9 mouse cellular contexts compared by ENCODE assay signal in genomic region chr14:54685471-54685870, GRCm38 (mm10). TPM values are rescaled to one million over a fixed set of nuclear protein-coding genes. Genes with fewer than 3 reads are reported as not detected.
DNase-seq lines count a peak whose midpoint lies in the region; ATAC-seq lines count a peak whose summit lies in the region.
"Had no signal": no experiment of that assay in that cellular context is flagged by ENCODE, and none has a peak within 500 bp of the region (broad histone marks: within the 10 kb centered on the region; RNA-seq: fewer than 3 reads in every experiment).

No protein-coding gene starts in this region.

- no peak overlapping the region for H3K27ac ChIP-seq in kidney, embryonic 14.5 days (ENCODE audit: low read depth, low read length)
- H3K27ac ChIP-seq in hindbrain, embryonic 16.5 days (ENCODE audit: low read depth, low read length) = no peak overlapping the region
- H3K27ac ChIP-seq in midbrain, embryonic 15.5 days = peak overlapping the region; percentile 94

- peak overlapping the region; percentile 93 for H3K4me3 ChIP-seq in kidney, embryonic 14.5 days (ENCODE audit: low read length)
- H3K4me3 ChIP-seq in hindbrain, embryonic 16.5 days (ENCODE audit: low read length) = peak overlapping the region; percentile 87
- peak overlapping the region; percentile 60 for H3K4me3 ChIP-seq in midbrain, embryonic 15.5 days

- WGBS in kidney, embryonic 14.5 days = 8% methylated on average over 8 of the region's 8 CpGs
- WGBS in hindbrain, embryonic 16.5 days = 15% methylated on average over 8 of the region's 8 CpGs
- 12% methylated on average over 8 of the region's 8 CpGs for WGBS in midbrain, embryonic 15.5 days

- peak overlapping the region; percentile 67 for H3K4me2 ChIP-seq in kidney, embryonic 14.5 days (replicated peaks; ENCODE audit: low read depth, low read length)
- peak overlapping the region; percentile 66 for H3K4me2 ChIP-seq in hindbrain, embryonic 16.5 days (ENCODE audit: low read length)
- peak overlapping the region; percentile 76 for H3K4me2 ChIP-seq in midbrain, embryonic 15.5 days

- H3K36me3 ChIP-seq in kidney, embryonic 14.5 days (ENCODE audit: control insufficient read depth, insufficient read depth, low read length) = peaks cover 34% of the 10 kb centered on the region
- 0 out of 2 replicates have a peak, but pooled peaks cover 4% of the 10 kb centered on the region for H3K36me3 ChIP-seq in hindbrain, embryonic 16.5 days (ENCODE audit: control insufficient read depth, insufficient read depth, low read length)
- H3K36me3 ChIP-seq in midbrain, embryonic 15.5 days (replicated peaks) = peaks cover 14% of the 10 kb centered on the region; the same call in 1 of the 2 replicates

- no peak for DNase-seq in kidney, adult 8-10 months
- DNase-seq in c-Kit-positive CD71-positive TER-119-negative erythroid progenitor cells, embryonic 14.5 days (ENCODE audit: low read depth) = peak; percentile 34
- no peak for DNase-seq in thymus, postnatal 25 days
- DNase-seq in thymus, adult 18-20 months = no peak
- DNase-seq in frontal cortex, postnatal 36 days (ENCODE audit: low spot score in 2 of 2) = no peak
- DNase-seq: kidney, adult 11 months had no signal

- H3K4me1 ChIP-seq in kidney, embryonic 14.5 days (ENCODE audit: control insufficient read depth, insufficient read depth, low read length) = peaks cover 23% of the 10 kb centered on the region; the same call in 1 of the 2 replicates
- peaks cover 27% of the 10 kb centered on the region for H3K4me1 ChIP-seq in hindbrain, embryonic 16.5 days (ENCODE audit: control insufficient read depth, insufficient read depth, low read depth, low read length)
- peaks cover 41% of the 10 kb centered on the region for H3K4me1 ChIP-seq in midbrain, embryonic 15.5 days

- no peaks in the 10 kb centered on the region for H3K27me3 ChIP-seq in kidney, embryonic 14.5 days (ENCODE audit: control insufficient read depth, insufficient read depth, low read length)
- no peaks in the 10 kb centered on the region for H3K27me3 ChIP-seq in hindbrain, embryonic 16.5 days (replicated peaks; ENCODE audit: control insufficient read depth, insufficient read depth, low read length)
- H3K27me3 ChIP-seq in midbrain, embryonic 15.5 days (replicated peaks) = no peaks in the 10 kb centered on the region

- H3K9ac ChIP-seq in kidney, embryonic 14.5 days (ENCODE audit: low read depth, low read length) = peak overlapping the region; percentile 95
- peak overlapping the region; percentile 97 for H3K9ac ChIP-seq in hindbrain, embryonic 16.5 days (ENCODE audit: low read depth, low read length)
- H3K9ac ChIP-seq in midbrain, embryonic 15.5 days = peak overlapping the region; percentile 87

- no peak for ATAC-seq in kidney, embryonic 14.5 days (ENCODE audit: low FRiP score, low TSS enrichment)
- ATAC-seq in hindbrain, embryonic 16.5 days = no peak
- ATAC-seq in midbrain, embryonic 15.5 days (replicated peaks) = no peak

- no peaks in the 10 kb centered on the region for H3K9me3 ChIP-seq in kidney, embryonic 14.5 days (ENCODE audit: control insufficient read depth, low read length)
- H3K9me3 ChIP-seq in hindbrain, embryonic 16.5 days (ENCODE audit: control insufficient read depth, low read length) = no peaks in the 10 kb centered on the region
- H3K9me3 ChIP-seq in midbrain, embryonic 15.5 days = no peaks in the 10 kb centered on the region

RNA-seq across cellular contexts. Expression of gene 1700123O20Rik, which starts 0.5 kb away (rescaled TPM):
- 89.8 and 110 TPM in 2 replicates for polyA plus RNA-seq in kidney, embryonic 14.5 days (2014; fragmentation: Nextera tagmentation; extraction: Ambion mirVana)
- 68.2 and 69.1 TPM in 2 replicates for polyA plus RNA-seq in hindbrain, embryonic 16.5 days (2015; fragmentation: Nextera tagmentation; extraction: Ambion mirVana)
- 65.5 and 65.6 TPM in 2 replicates for polyA plus RNA-seq in midbrain, embryonic 15.5 days (2015; fragmentation: Nextera tagmentation; extraction: Ambion mirVana)

RNA-seq across cellular contexts. Expression of gene Acin1, which starts 1.3 kb away (rescaled TPM):
- 161 and 169 TPM in 2 replicates for polyA plus RNA-seq in kidney, embryonic 14.5 days (2014; fragmentation: Nextera tagmentation; extraction: Ambion mirVana)
- polyA plus RNA-seq in hindbrain, embryonic 16.5 days (2015; fragmentation: Nextera tagmentation; extraction: Ambion mirVana) = 89.5 and 98.2 TPM in 2 replicates
- polyA plus RNA-seq in midbrain, embryonic 15.5 days (2015; fragmentation: Nextera tagmentation; extraction: Ambion mirVana) = 145 TPM in 2 replicates

RNA-seq across cellular contexts. Expression of gene Gm29776, which starts 13.2 kb away (rescaled TPM):
- 0.08 and 0.16 TPM in 2 replicates for polyA plus RNA-seq in kidney, embryonic 14.5 days (2014; fragmentation: Nextera tagmentation; extraction: Ambion mirVana)
- 0.28 and 0.34 TPM in 2 replicates for polyA plus RNA-seq in hindbrain, embryonic 16.5 days (2015; fragmentation: Nextera tagmentation; extraction: Ambion mirVana)
- 0.32 and 0.37 TPM in 2 replicates for polyA plus RNA-seq in midbrain, embryonic 15.5 days (2015; fragmentation: Nextera tagmentation; extraction: Ambion mirVana)

RNA-seq across cellular contexts. Expression of gene Cebpe, which starts 26.5 kb away (rescaled TPM):
- not detected in 2 replicates for polyA plus RNA-seq in kidney, embryonic 14.5 days (2014; fragmentation: Nextera tagmentation; extraction: Ambion mirVana)
- polyA plus RNA-seq in hindbrain, embryonic 16.5 days (2015; fragmentation: Nextera tagmentation; extraction: Ambion mirVana) = not detected in 2 replicates
- 0.13 TPM in 1 of 2 replicates, not detected in the other for polyA plus RNA-seq in midbrain, embryonic 15.5 days (2015; fragmentation: Nextera tagmentation; extraction: Ambion mirVana)

RNA-seq across cellular contexts. Expression of gene Cdh24, which starts 44.3 kb away (rescaled TPM):
- polyA plus RNA-seq in kidney, embryonic 14.5 days (2014; fragmentation: Nextera tagmentation; extraction: Ambion mirVana) = 5.0 and 5.7 TPM in 2 replicates
- polyA plus RNA-seq in hindbrain, embryonic 16.5 days (2015; fragmentation: Nextera tagmentation; extraction: Ambion mirVana) = 9.5 and 10.3 TPM in 2 replicates
- polyA plus RNA-seq in midbrain, embryonic 15.5 days (2015; fragmentation: Nextera tagmentation; extraction: Ambion mirVana) = 14.1 and 15.5 TPM in 2 replicates
